Mouse (Mus musculus) hindbrain, embryonic 16.5 days (tissue): Measurements from ENCODE around the gene Rps8. TPM values are rescaled to one million over a fixed set of nuclear protein-coding genes. Genes with fewer than 3 reads are reported as not detected.

Source experiments
- ATAC-seq: fragments of 200-750 bp; cut with Nextera tagmentation; 2 replicates; pipeline ENCODE4 v1.8.0; 2017; ENCODE audit warnings: moderate TSS enrichment, moderate library complexity
- H3K27ac ChIP-seq: fragments of 300-500 bp; sonication (generic); 2 replicates; pipeline ENCODE4 v1.5.1; 2014; ENCODE audit warnings: low read depth, mild to moderate bottlenecking, control low read depth, low read length, moderate library complexity
- H3K27me3 ChIP-seq: fragments of 300-500 bp; sonication (generic); replicated peaks from 2 replicates; pipeline ENCODE4 v1.6.1; 2014; ENCODE audit warnings: low read length; ENCODE audit not compliant: control insufficient read depth, insufficient read depth
- H3K36me3 ChIP-seq: fragments of 300-500 bp; sonication (generic); 2 replicates; pipeline ENCODE4 v1.6.1; 2014; ENCODE audit warnings: mild to moderate bottlenecking, low read length, moderate library complexity, mixed read lengths; ENCODE audit not compliant: control insufficient read depth, insufficient read depth
- H3K4me1 ChIP-seq: fragments of 300-500 bp; sonication (generic); 2 replicates; pipeline ENCODE4 v1.6.1; 2014; ENCODE audit warnings: low read depth, low read length; ENCODE audit not compliant: control insufficient read depth, insufficient read depth
- H3K4me2 ChIP-seq: fragments of 300-500 bp; sonication (generic); 2 replicates; pipeline ENCODE4 v1.6.1; 2014; ENCODE audit warnings: mild to moderate bottlenecking, low read length, control low read depth, moderate library complexity
- H3K4me3 ChIP-seq: fragments of 300-500 bp; sonication (generic); 2 replicates; pipeline ENCODE4 v1.5.1; 2014; ENCODE audit warnings: mild to moderate bottlenecking, low read length, control low read depth, moderate library complexity
- H3K9ac ChIP-seq: fragments of 300-500 bp; sonication (generic); 2 replicates; pipeline ENCODE4 v1.6.1; 2014; ENCODE audit warnings: low read depth, mild to moderate bottlenecking, control low read depth, low read length, moderate library complexity
- H3K9me3 ChIP-seq: fragments of 300-500 bp; sonication (generic); 2 replicates; pipeline ENCODE4 v1.6.1; 2014; ENCODE audit warnings: mild to moderate bottlenecking, low read length, moderate library complexity; ENCODE audit not compliant: control insufficient read depth
- WGBS: fragments of 180-500 bp; shearing (Covaris S2); extraction: QIAGEN DNeasy Blood & Tissue Kit; methylation state at CpG from one replicate; pipeline ENCODE4 v1.1.7; 2014; 5-methylcytosine and 5-hydroxymethylcytosine counted together
- polyA plus RNA-seq: library from polyadenylated mRNA; unstranded; fragments of >200 nt; fragmentation: Nextera tagmentation; extraction: Ambion mirVana; gene quantifications from 2 replicates; pipeline ENCODE4 v1.2.1, GENCODE M21; 2015

Gene Rps8
- polyA plus RNA-seq, 1 experiment from 2014 or later: 320 TPM

DNA sequence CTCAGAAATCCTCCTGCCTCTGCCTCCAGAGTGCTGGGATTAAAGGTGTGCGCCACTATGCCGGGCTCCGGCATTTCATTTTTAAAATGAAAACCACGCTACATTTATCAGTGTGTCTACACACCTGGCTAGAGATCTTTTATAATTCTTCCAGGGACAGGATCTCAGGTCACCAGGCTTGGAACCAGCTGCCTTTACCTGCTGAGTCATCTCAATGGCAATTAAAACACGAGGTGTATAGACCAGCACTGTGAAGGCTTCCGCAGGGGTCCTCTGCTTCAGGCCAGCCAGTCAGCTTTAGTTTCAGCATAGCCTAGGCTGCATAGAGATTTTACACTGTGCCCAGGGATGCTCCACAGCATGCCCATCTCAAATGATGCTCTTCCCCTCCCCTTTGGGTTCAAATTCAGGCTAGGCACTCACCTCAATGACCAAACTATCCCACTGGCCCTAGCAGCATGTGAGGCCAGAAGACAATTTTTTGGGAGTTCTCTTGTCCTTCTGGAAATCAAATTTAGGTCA, 5.8 kb downstream of the Rps8 start:
- Histone ChIP-seq H3K4me1 (peaks cover 10% of the 10 kb centered on the region; the same call in 1 of the 2 replicates), H3K9me3 (no peaks in the 10 kb centered on the region), H3K27me3 (no peaks in the 10 kb centered on the region), H3K36me3 (peaks cover 37% of the 10 kb centered on the region), H3K4me3 (no peak overlapping the region), H3K4me2 (no peak overlapping the region), H3K27ac (no peak overlapping the region), H3K9ac (no peak overlapping the region)
- no peak for ATAC-seq
- whole genome bisulfite sequencing: 88% methylated on average over 6 of the region's 6 CpGs

GRCm38 (mm10) chr4:117149291-117150211, 6.5 kb downstream of the Rps8 start:
- no peaks in the 10 kb centered on the region for H3K9me3 ChIP-seq
- no peak overlapping the region for H3K4me3 ChIP-seq
- H3K9ac ChIP-seq: no peak overlapping the region
- peaks cover 4% of the 10 kb centered on the region; the same call in 1 of the 2 replicates for H3K4me1 ChIP-seq
- H3K4me2 ChIP-seq: no peak overlapping the region
- no peaks in the 10 kb centered on the region for H3K27me3 ChIP-seq
- 81% methylated on average over 6 of the region's 6 CpGs for WGBS
- no peak overlapping the region for H3K27ac ChIP-seq
- ATAC-seq: no peak
- peaks cover 37% of the 10 kb centered on the region for H3K36me3 ChIP-seq

DNA sequence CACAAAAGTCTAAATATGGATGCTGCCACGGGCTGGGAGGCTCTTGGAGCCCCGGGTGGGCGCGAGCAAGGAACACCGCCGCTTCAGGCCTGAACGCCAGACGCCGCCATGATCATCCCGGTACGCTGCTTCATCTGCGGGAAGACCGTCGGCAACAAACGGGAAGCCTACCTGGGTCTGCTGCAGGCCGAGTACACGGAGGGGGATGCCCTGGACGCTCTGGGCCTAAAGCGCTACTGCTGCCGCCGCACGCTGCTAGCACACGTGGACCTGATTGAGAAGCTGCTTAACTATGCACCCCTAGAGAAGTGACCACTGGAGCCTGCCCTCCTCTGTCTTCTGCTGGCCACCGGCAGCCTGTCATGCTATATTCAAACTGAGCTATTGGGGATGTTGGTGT, 7.2 kb downstream of the Rps8 start:
- Histone ChIP-seq H3K27me3 (no peaks in the 10 kb centered on the region), H3K4me2 (no peak overlapping the region), H3K9ac (no peak overlapping the region), H3K4me1 (no peaks in the 10 kb centered on the region), H3K4me3 (no peak overlapping the region), H3K36me3 (peaks cover 33% of the 10 kb centered on the region), H3K27ac (no peak overlapping the region), H3K9me3 (no peaks in the 10 kb centered on the region)
- ATAC-seq: no peak
- WGBS: 72% methylated on average over 24 of the region's 24 CpGs

- no peak overlapping the region for H3K27ac ChIP-seq
- WGBS: 88% methylated on average over 18 of the region's 18 CpGs
- no peak overlapping the region for H3K4me2 ChIP-seq
- H3K4me3 ChIP-seq: no peak overlapping the region
- peaks cover 26% of the 10 kb centered on the region for H3K36me3 ChIP-seq
- no peaks in the 10 kb centered on the region for H3K27me3 ChIP-seq
- no peak overlapping the region for H3K9ac ChIP-seq
- ATAC-seq: no peak
- H3K9me3 ChIP-seq: no peaks in the 10 kb centered on the region
- no peaks in the 10 kb centered on the region for H3K4me1 ChIP-seq
Observed at GRCm38 (mm10) chr4:117148047-117148713, 7.9 kb downstream of the Rps8 start.

DNA sequence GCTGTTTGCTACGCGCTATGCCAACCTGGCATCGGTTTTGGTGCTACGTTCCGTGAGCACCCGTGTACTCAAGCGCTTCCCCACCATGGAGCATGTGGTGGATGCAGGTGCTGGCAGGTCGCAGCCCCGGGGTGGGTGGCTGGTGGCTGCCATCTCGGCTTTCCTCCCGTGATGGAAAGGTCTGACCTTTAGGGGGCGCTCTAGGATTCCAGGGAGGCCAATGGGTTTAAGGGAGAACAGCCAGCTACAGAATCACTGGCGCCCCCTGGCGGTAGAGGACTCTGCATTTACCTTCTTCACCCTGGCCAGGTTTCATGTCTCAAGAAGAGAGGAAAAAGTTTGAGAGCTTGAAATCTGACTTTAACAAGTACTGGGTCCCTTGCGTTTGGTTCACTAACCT, 9.9 kb downstream of the Rps8 start:
- WGBS: 30% methylated on average over 15 of the region's 15 CpGs

DNA sequence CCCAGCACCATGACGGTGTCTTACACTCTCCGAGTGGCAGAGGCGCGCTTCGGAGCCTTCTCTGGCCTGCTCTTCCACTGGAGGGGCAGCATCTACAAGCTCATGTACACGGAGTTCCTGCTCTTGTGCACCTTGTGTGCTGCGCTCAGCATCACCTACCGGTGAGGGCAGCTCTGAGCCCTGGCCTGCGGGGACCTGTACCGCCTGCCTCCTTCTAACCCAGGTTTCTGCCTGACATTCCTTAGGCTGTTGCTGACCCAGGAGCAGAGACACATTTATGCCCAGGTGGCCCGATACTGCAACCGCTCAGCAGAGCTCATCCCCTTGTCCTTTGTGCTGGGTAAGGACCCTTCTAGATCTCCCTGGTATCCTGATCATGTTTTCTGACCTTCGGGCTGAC, 10.8 kb downstream of the Rps8 start:
- Histone ChIP-seq H3K36me3 (peaks cover 5% of the 10 kb centered on the region), H3K4me2 (no peak overlapping the region), H3K9ac (no peak overlapping the region), H3K4me1 (no peaks in the 10 kb centered on the region), H3K4me3 (no peak overlapping the region), H3K27ac (no peak overlapping the region), H3K27me3 (no peaks in the 10 kb centered on the region), H3K9me3 (no peaks in the 10 kb centered on the region)
- ATAC-seq: no peak
- 96% methylated on average over 13 of the region's 13 CpGs for WGBS

More for the DNA sequence above, 9.9 kb downstream of the Rps8 start:
- Histone ChIP-seq H3K4me2 (no peak overlapping the region), H3K27ac (no peak overlapping the region), H3K4me3 (no peak overlapping the region), H3K4me1 (no peaks in the 10 kb centered on the region), H3K9me3 (no peaks in the 10 kb centered on the region), H3K36me3 (peaks cover 14% of the 10 kb centered on the region), H3K27me3 (no peaks in the 10 kb centered on the region), H3K9ac (no peak overlapping the region)
- no peak for ATAC-seq

GRCm38 (mm10) chr4:117143023-117143422, 13.0 kb downstream of the Rps8 start:
- Histone ChIP-seq H3K4me1 (no peaks in the 10 kb centered on the region), H3K27me3 (no peaks in the 10 kb centered on the region), H3K36me3 (no peaks in the 10 kb centered on the region), H3K9me3 (no peaks in the 10 kb centered on the region), H3K4me3 (no peak overlapping the region), H3K27ac (no peak overlapping the region), H3K4me2 (no peak overlapping the region), H3K9ac (no peak overlapping the region)
- no peak for ATAC-seq
- whole genome bisulfite sequencing: 63% methylated on average over 7 of the region's 7 CpGs

- WGBS: 39% methylated on average over 4 of the region's 4 CpGs
Observed at GRCm38 (mm10) chr4:117140613-117141012, 15.4 kb downstream of the Rps8 start.

DNA sequence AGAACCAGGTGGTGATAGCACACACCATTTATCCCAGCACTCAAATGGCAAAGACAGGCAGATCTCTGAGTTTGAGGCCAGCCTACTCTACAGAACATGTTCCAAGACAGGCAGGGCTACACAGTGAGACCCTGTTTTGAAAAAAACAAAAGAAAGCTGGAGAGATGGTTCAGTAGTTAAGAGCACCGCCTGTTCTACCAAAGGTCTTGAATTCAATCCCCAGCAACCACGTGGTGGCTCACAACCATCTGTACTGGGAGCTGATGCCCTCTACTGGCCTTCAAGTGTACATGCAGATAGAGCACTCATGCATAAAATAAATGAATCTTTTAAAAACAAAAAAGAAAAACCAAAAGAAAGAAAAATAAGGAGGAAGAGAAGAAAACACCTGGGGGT, 16.8 kb downstream of the Rps8 start:
- Histone ChIP-seq H3K9ac (no peak overlapping the region), H3K4me3 (no peak overlapping the region), H3K4me2 (no peak overlapping the region), H3K4me1 (peaks cover 2% of the 10 kb centered on the region; the same call in 1 of the 2 replicates), H3K36me3 (no peaks in the 10 kb centered on the region), H3K27ac (no peak overlapping the region), H3K9me3 (no peaks in the 10 kb centered on the region), H3K27me3 (no peaks in the 10 kb centered on the region)
- WGBS: 2% methylated on average over 2 of the region's 2 CpGs
- no peak for ATAC-seq

More at GRCm38 (mm10) chr4:117140613-117141012, 15.4 kb downstream of the Rps8 start:
- Histone ChIP-seq H3K36me3 (no peaks in the 10 kb centered on the region), H3K27ac (no peak overlapping the region), H3K4me1 (no peaks in the 10 kb centered on the region), H3K4me3 (no peak overlapping the region), H3K9me3 (no peaks in the 10 kb centered on the region), H3K27me3 (no peaks in the 10 kb centered on the region), H3K9ac (no peak overlapping the region), H3K4me2 (no peak overlapping the region)
- ATAC-seq: no peak
